Mouse (Mus musculus) embryonic facial prominence, embryonic 11.5 days (tissue): ENCODE measurements at regions not wholly inside any gene's neighbourhood (a gene's known extent, or its start where the extent isn't known, plus 50 kb on each side); places are given as distances from the start of the nearest gene placed in this dataset.

Experiments used
- ATAC-seq: fragments of 200-750 bp; cut with Nextera tagmentation; replicated peaks from 2 replicates; pipeline ENCODE4 v1.8.0; 2017; ENCODE audit warnings: low read depth; ENCODE audit not compliant: insufficient number of reproducible peaks, low FRiP score, low TSS enrichment
- DNase-seq: peaks from one replicate; pipeline ENCODE4 v3.0.0-alpha.2; 2015; ENCODE audit warnings: low spot score
- H3K27ac ChIP-seq: fragments of 300-500 bp; sonication (generic); replicated peaks from 2 replicates; pipeline ENCODE4 v1.5.1; 2014; ENCODE audit warnings: mild to moderate bottlenecking, low read depth, low read length, control low read depth
- H3K27me3 ChIP-seq: fragments of 300-500 bp; sonication (generic); 2 replicates; pipeline ENCODE4 v1.6.1; 2014; ENCODE audit warnings: mild to moderate bottlenecking, low read length, moderate library complexity, mixed read lengths; ENCODE audit not compliant: control insufficient read depth, insufficient read depth
- H3K36me3 ChIP-seq: fragments of 300-500 bp; sonication (generic); replicated peaks from 2 replicates; pipeline ENCODE4 v1.6.1; 2014; ENCODE audit warnings: low read depth, mild to moderate bottlenecking, low read length, moderate library complexity, mixed read lengths; ENCODE audit not compliant: control insufficient read depth, insufficient read depth
- H3K4me1 ChIP-seq: fragments of 300-500 bp; sonication (generic); 2 replicates; pipeline ENCODE4 v1.6.1; 2014; ENCODE audit warnings: low read length, mixed read lengths; ENCODE audit not compliant: control insufficient read depth, insufficient read depth
- H3K4me2 ChIP-seq: fragments of 300-500 bp; sonication (generic); 2 replicates; pipeline ENCODE4 v1.6.1; 2014; ENCODE audit warnings: low read depth, mild to moderate bottlenecking, control low read depth, low read length, moderate library complexity
- H3K4me3 ChIP-seq: fragments of 300-500 bp; sonication (generic); 2 replicates; pipeline ENCODE4 v1.5.1; 2014; ENCODE audit warnings: low read depth, low read length, control low read depth
- H3K9ac ChIP-seq: fragments of 300-500 bp; sonication (generic); replicated peaks from 2 replicates; pipeline ENCODE4 v1.6.1; 2014; ENCODE audit warnings: mild to moderate bottlenecking, control low read depth, low read length
- H3K9me3 ChIP-seq: fragments of 300-500 bp; sonication (generic); replicated peaks from 2 replicates; pipeline ENCODE4 v1.6.1; 2016; ENCODE audit warnings: mild to moderate bottlenecking, low read length, inconsistent platforms, mixed read lengths; ENCODE audit not compliant: control insufficient read depth
- WGBS: fragments of 180-500 bp; shearing (Covaris S2); extraction: QIAGEN DNeasy Blood & Tissue Kit; methylation state at CpG from one replicate; pipeline ENCODE4 v1.1.7; 2014; 5-methylcytosine and 5-hydroxymethylcytosine counted together

DNA sequence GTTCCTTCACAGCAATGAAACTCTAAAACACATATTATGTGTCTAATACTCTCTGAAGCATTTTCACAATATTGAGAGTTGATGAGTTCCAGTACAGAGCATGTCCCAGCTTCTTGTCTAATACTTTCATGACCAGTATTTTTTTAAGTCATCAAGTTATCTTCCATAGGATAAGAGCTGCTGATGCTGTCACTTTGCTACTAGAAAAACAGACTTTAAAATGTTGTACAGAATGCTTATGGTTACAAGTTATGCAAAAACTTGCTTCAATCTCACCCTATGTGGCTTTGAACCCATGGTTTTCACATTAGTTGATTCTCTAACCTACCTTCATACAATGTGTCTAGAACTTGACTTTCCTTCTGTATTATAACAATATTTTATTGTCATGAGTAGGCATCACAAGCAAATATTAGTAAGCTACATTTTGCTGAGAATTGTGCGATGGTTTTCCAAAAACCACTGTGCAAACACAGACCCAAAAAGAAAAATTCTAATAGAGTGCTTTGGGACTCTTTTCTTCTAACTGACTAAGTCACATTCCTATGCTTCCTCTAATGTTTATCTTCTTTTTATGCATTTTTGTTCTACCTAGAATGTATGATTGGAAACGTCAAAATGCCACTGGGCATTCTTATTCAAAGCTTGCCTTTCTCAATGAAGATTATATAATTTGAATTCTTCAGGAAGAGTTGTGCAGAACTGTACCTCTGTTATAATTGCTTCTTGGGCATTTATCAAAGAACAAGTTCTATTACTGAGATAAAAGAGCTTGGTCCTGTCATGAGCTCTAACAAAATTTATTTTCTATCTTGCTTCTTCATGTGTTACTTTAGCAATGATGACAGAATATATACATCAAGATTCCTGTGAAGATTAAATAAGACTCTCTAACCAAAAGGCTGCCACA, 55.6 kb upstream of the Lin7a start:
- no peaks in the 10 kb centered on the region for H3K27me3 ChIP-seq
- WGBS = 81% methylated on average over 2 of the region's 2 CpGs

DNA sequence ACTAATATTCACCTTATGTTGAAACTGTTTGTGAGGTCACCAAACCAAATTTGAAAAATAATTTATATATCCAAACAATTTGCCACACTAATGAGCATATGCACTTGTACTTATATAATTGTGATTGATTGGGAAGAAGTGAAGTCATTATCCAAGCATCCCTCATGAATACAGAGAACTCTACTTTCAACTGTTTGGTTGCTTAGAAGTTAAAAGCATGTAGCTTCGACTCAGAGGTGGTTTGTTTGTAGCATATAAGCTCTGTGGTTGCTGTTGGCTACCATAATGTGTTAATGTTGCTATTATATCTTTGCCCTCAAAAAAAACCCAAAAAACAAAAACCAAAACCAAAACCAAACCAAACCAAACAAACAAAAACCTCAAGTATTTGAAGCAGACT, 54.7 kb upstream of the Lin7a start:
- Histone ChIP-seq H3K9ac (no peak overlapping the region), H3K27me3 (no peaks in the 10 kb centered on the region), H3K4me2 (no peak overlapping the region), H3K9me3 (no peaks in the 10 kb centered on the region), H3K4me3 (no peak overlapping the region), H3K36me3 (no peaks in the 10 kb centered on the region), H3K27ac (no peak overlapping the region), H3K4me1 (no peaks in the 10 kb centered on the region)
- ATAC-seq (no peak), DNase-seq (no peak)
- WGBS = 68% methylated on average over 1 of the region's 1 CpGs

More for the DNA sequence above, 55.6 kb upstream of the Lin7a start:
- no peak overlapping the region for H3K9ac ChIP-seq
- no peaks in the 10 kb centered on the region for H3K36me3 ChIP-seq
- ATAC-seq (no peak), DNase-seq (no peak)
- no peak overlapping the region for H3K27ac ChIP-seq
- H3K4me1 ChIP-seq = no peaks in the 10 kb centered on the region
- H3K4me3 ChIP-seq = no peak overlapping the region
- no peaks in the 10 kb centered on the region for H3K9me3 ChIP-seq
- no peak overlapping the region for H3K4me2 ChIP-seq

DNA sequence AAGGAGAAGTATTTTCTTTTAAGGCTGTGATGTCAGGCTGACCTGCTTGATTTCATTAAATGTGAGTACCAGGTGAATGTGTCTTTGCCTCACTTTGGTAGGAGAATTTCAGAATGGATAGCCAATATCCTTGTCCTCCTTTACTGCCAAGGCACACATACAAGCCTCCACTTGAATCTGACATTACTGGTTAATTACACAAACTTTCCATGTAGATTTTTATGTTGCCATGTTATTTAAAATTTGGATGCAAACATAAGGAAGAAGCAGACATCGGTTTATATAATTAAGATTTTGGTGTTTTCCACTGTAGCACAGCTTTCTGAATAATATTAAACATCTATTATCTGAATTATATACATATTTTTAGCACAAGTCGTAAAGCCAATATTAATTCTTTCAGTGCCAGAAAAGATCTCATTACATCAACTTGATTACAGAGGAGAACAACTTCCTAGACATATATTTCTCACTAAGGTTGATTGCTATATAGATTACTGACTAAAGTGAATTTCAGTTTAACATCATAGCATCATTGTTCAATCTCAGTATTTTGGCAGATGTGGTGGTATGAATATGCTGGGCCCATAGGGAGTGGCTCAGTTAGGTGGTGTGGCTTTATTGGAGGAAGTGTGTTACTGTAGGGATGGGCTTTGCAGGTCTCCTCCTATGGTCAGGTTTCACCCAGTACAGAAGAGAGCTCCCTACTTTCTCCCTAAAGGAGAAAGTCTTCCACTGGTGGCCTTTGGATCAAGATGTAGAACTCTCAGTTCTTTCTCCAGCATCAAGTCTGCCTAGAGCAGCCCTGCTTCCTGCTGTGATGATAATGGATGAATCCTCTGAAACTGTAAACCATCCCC, 53.9 kb upstream of the Lin7a start:
- 89% methylated on average over 2 of the region's 2 CpGs for WGBS
- ATAC-seq = no peak
- H3K27me3 ChIP-seq = no peaks in the 10 kb centered on the region

DNA sequence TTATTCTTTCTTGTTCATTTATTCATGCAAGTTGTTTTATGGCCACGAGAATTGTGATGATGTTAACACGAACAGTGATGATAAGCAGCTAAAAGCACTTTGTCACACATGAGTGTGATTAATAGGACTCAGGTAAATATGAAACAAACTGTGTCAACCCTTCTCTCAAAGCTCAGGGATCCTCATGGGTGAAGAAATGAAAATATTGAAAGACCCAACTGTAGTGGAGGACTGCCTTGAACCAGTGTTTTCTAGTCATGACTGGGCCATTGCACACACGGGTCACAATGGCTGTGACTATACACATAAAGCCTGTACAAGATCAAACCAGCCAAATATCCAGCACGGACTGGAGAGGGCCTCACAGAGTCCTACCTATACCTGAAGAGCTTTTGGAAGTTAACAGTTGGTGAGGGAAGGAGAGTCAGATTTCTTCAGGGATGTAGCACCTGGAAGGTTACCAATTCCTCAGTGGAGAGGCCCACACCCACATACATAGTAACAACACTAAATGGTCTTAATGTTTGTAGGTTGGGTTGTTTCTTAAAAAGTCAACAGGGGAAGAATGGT, 52.5 kb upstream of the Lin7a start:
- WGBS = 85% methylated on average over 4 of the region's 4 CpGs
- Histone ChIP-seq H3K9me3 (no peaks in the 10 kb centered on the region), H3K4me3 (no peak overlapping the region), H3K27ac (no peak overlapping the region), H3K4me1 (no peaks in the 10 kb centered on the region), H3K27me3 (no peaks in the 10 kb centered on the region), H3K9ac (no peak overlapping the region), H3K4me2 (no peak overlapping the region), H3K36me3 (no peaks in the 10 kb centered on the region)
- ATAC-seq (no peak), DNase-seq (no peak)

More for the DNA sequence above, 53.9 kb upstream of the Lin7a start:
- DNase-seq = no peak
- no peaks in the 10 kb centered on the region for H3K9me3 ChIP-seq
- H3K4me2 ChIP-seq = no peak overlapping the region
- no peak overlapping the region for H3K27ac ChIP-seq
- H3K4me1 ChIP-seq = no peaks in the 10 kb centered on the region
- H3K36me3 ChIP-seq = no peaks in the 10 kb centered on the region
- no peak overlapping the region for H3K4me3 ChIP-seq
- H3K9ac ChIP-seq = no peak overlapping the region

DNA sequence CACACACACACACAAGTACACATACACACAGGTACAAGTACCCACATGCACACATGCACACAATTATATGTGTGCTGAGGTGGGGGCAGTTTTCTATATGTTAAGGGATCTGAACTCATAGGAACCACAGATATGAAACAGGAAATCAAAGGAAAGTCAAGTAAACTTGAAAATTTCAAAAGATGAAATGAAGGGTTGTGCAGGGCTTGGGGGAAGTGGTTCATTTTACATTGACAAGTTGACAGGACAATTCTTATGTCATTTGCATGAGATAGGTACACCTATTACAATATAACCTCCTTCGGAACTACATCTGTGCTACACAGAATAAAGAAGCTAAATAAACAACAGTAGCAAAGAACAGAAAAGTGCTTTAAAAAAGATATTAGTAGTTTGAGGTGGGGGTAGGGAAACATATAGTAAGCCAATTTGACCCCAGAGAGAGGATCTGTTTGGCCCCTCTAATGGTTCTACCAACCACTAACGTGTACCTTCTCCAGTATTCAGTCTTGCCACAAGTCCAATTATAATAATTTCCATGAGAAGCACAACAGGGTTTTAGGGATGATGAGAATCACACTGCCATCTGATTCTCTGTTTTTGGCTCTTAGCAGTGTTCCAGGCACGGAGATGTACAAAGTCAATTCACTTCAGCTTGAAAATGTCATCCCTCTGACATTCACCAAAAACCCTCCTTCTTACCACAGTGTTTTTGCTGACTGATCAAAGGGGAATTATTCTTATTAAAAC, 51.7 kb upstream of the Lin7a start:
- Histone ChIP-seq H3K9me3 (no peaks in the 10 kb centered on the region), H3K4me2 (no peak overlapping the region), H3K9ac (no peak overlapping the region), H3K27ac (no peak overlapping the region), H3K4me1 (no peaks in the 10 kb centered on the region), H3K27me3 (no peaks in the 10 kb centered on the region), H3K4me3 (no peak overlapping the region), H3K36me3 (no peaks in the 10 kb centered on the region)
- DNase-seq = no peak
- ATAC-seq = no peak
- WGBS = 86% methylated on average over 3 of the region's 3 CpGs

DNA sequence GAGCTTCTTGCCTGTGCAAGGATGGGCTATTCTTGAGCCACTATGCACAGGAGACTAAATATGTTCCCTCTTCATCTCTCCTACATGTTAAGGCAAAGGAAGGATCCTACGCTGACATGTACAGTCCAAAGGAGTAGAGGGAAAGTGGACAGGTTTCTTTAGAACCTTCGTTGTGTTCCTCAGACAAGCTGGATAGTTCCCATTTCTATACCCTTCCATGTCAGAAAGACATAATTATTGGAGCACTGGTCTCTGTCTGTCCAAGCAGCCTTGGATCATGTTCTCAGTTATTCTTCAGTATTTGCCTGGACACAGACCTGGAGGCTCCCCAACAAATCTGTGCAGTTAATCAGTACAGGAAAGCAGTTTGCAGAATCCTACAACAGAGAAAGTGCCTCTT, 51.0 kb upstream of the Lin7a start:
- ATAC-seq (no peak), DNase-seq (no peak)
- no peaks in the 10 kb centered on the region for H3K9me3 ChIP-seq
- H3K27ac ChIP-seq = no peak overlapping the region
- 86% methylated on average over 2 of the region's 2 CpGs for WGBS
- H3K36me3 ChIP-seq = no peaks in the 10 kb centered on the region
- no peak overlapping the region for H3K9ac ChIP-seq
- H3K4me3 ChIP-seq = no peak overlapping the region
- no peak overlapping the region for H3K4me2 ChIP-seq
- no peaks in the 10 kb centered on the region for H3K4me1 ChIP-seq
- H3K27me3 ChIP-seq = no peaks in the 10 kb centered on the region

DNA sequence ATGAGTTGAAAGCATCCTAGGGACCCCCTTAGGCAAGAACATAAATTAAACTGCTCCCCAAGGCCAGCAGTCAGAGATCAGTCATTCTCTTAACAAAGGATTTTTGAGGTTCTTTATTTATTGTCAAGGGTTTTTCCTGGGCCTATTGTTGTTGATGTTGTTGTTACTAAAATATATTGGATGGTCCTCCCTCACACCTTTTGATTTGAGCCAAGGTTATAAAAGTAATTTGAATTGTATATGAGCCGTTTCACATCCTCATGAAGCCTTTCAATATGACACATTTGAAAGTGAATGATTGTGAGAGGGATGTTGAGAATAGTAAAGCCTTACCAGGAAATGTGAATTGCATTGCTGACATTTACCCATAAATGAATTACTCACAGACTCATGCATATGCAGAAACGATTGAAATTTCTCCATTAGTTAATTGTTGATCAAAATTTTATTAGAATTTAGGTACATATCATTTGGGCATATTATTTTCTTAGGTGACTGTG, 50.3 kb upstream of the Lin7a start:
- Histone ChIP-seq H3K4me3 (no peak overlapping the region), H3K4me2 (no peak overlapping the region), H3K36me3 (no peaks in the 10 kb centered on the region), H3K9me3 (no peaks in the 10 kb centered on the region), H3K4me1 (no peaks in the 10 kb centered on the region), H3K27ac (no peak overlapping the region), H3K9ac (no peak overlapping the region), H3K27me3 (no peaks in the 10 kb centered on the region)
- WGBS = 82% methylated on average over 2 of the region's 2 CpGs
- DNase-seq (no peak), ATAC-seq (no peak)
